Mouse (Mus musculus) bone marrow, adult 2 months (tissue): ENCODE results near the gene Muc15.

Source experiments
- CTCF ChIP-seq: fragments of 200-500 bp; IDR thresholded peaks from 2 replicates; pipeline ENCODE4 v1.5.1; 2011; ENCODE audit warnings: low read length, control low read depth; ENCODE audit not compliant: control insufficient read depth, insufficient read depth
- POLR2A ChIP-seq: fragments of 200-500 bp; IDR thresholded peaks from 2 replicates; pipeline ENCODE4 v1.6.1; 2011; ENCODE audit warnings: low read depth, mild to moderate bottlenecking, control low read depth, low read length, borderline replicate concordance; ENCODE audit not compliant: control insufficient read depth

DNA sequence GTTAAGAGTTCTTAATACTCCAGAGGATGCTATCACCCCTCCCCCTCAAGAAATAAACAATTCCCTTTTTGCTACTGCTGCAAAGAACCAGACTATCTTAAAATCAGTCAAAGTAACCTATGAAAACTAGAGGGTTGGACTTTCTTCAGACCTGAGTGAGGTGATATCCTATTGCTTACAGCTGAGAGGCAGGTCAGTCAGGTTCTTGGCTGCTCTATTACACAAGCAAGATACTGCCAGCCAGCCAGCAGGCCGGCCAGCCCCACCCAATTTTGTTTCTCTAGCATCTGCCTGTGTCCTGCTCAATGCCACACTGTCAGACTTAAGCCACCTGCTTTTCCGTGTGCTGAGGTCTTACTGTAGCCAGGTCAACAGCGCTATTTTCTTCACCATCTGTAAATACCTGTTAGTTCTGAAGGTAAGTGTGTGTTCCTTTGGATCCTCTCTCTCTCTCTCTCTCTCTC is at the start of gene Muc15:
- TF ChIP-seq CTCF (no peak), POLR2A (no peak)
